7 mouse cellular contexts compared by ENCODE assay signal in genomic region chr4:141617863-141618564, GRCm38 (mm10). TPM values are rescaled to one million over a fixed set of nuclear protein-coding genes. Genes with fewer than 3 reads are reported as not detected.
DNase-seq lines count a peak whose midpoint lies in the region; ATAC-seq and TF ChIP-seq lines count a peak whose summit lies in the region.

No protein-coding gene starts in this region.

- H3K9me3 ChIP-seq in ES-E14 (ENCODE audit: control insufficient read depth, insufficient read depth, low read depth, low read length): no peaks in the 10 kb centered on the region
- no peaks in the 10 kb centered on the region for H3K9me3 ChIP-seq in hindbrain, embryonic 16.5 days (ENCODE audit: control insufficient read depth, low read length)
- H3K9me3 ChIP-seq in liver, embryonic 11.5 days (ENCODE audit: control insufficient read depth, low read length): no peaks in the 10 kb centered on the region

- peaks cover 0 to 9% of the 10 kb centered on the region in 2 experiments; a peak in 1 of 4 replicates for H3K4me1 ChIP-seq in ES-E14 (ENCODE audit: control insufficient read depth in 2 of 2, insufficient read depth in 2 of 2, low read length in 2 of 2, poor library complexity in 1 of 2)
- H3K4me1 ChIP-seq in hindbrain, embryonic 16.5 days (ENCODE audit: control insufficient read depth, insufficient read depth, low read depth, low read length): peaks cover 7% of the 10 kb centered on the region
- peaks cover 11% of the 10 kb centered on the region; the same call in 1 of the 2 replicates for H3K4me1 ChIP-seq in liver, embryonic 11.5 days (replicated peaks; ENCODE audit: control insufficient read depth, insufficient read depth, low read length)

- ATAC-seq in common myeloid progenitor, adult 5-6 weeks (replicated peaks; ENCODE audit: low read depth, poor library complexity, severe bottlenecking): 0 out of 2 replicates have a peak, but pooled peaks have one; percentile 5
- no peak for ATAC-seq in hindbrain, embryonic 16.5 days
- ATAC-seq in liver, embryonic 11.5 days (replicated peaks; ENCODE audit: low FRiP score): peak; percentile 54

- peaks cover 6% of the 10 kb centered on the region; the same call in 1 of the 2 replicates for H3K27me3 ChIP-seq in hindbrain, embryonic 16.5 days (replicated peaks; ENCODE audit: control insufficient read depth, insufficient read depth, low read length)
- no peaks in the 10 kb centered on the region for H3K27me3 ChIP-seq in liver, embryonic 11.5 days (replicated peaks; ENCODE audit: control insufficient read depth, insufficient read depth, low read length)

- peak overlapping the region; percentile 45 for H3K4me2 ChIP-seq in hindbrain, embryonic 16.5 days (ENCODE audit: low read length)
- H3K4me2 ChIP-seq in liver, embryonic 11.5 days: peak overlapping the region; percentile 74

- H3K27ac ChIP-seq in ES-E14 (ENCODE audit: insufficient read depth, low read depth, low read length, poor library complexity, severe bottlenecking): peak overlapping the region; percentile 27; the same call in 1 of the 2 replicates
- H3K27ac ChIP-seq in hindbrain, embryonic 16.5 days (ENCODE audit: low read depth, low read length): no peak overlapping the region
- H3K27ac ChIP-seq in liver, embryonic 11.5 days (ENCODE audit: low read depth, low read length): no peak overlapping the region

- H3K4me3 ChIP-seq in ES-E14 (ENCODE audit: insufficient read depth in 1 of 2, low read depth in 1 of 2, low read length in 2 of 2, poor library complexity in 1 of 2, severe bottlenecking in 1 of 2): peak overlapping the region; percentile 64 to 72
- H3K4me3 ChIP-seq in hindbrain, embryonic 16.5 days (ENCODE audit: low read length): 0 out of 2 replicates have a peak overlapping the region, but pooled peaks have one; percentile 6
- H3K4me3 ChIP-seq in liver, embryonic 11.5 days (ENCODE audit: low read depth, low read length): peak overlapping the region; percentile 51

- WGBS in hindbrain, embryonic 16.5 days: 11% methylated on average over 20 of the region's 22 CpGs
- 12% methylated on average over 22 of the region's 22 CpGs for WGBS in liver, embryonic 11.5 days

- no peak for DNase-seq in ES-E14 (ENCODE audit: low read depth, low spot score)
- DNase-seq in liver, embryonic 11.5 days (ENCODE audit: low spot score): peak; percentile 65
- DNase-seq in naive thymus-derived CD4-positive, alpha-beta T cell, adult 2 months (ENCODE audit: low read depth): peak; percentile 51
- no peak for DNase-seq in ovary, postnatal 10 days (ENCODE audit: low spot score)
- no peak for DNase-seq in layer of hippocampus, postnatal 10 days (ENCODE audit: low spot score in 2 of 2)

- peaks cover 2% of the 10 kb centered on the region; the same call in 1 of the 2 replicates for H3K36me3 ChIP-seq in ES-E14 (ENCODE audit: control insufficient read depth, insufficient read depth, low read length, poor library complexity, severe bottlenecking)
- no peaks in the 10 kb centered on the region for H3K36me3 ChIP-seq in hindbrain, embryonic 16.5 days (ENCODE audit: control insufficient read depth, insufficient read depth, low read length)
- H3K36me3 ChIP-seq in liver, embryonic 11.5 days (ENCODE audit: control insufficient read depth, insufficient read depth, low read length): no peaks in the 10 kb centered on the region

- in situ Hi-C loops in ES-E14 (cut with MboI; ENCODE audit: low sequenced_read_pairs in 2 of 2, unreplicated experiment in 2 of 2): no loop called here

- peak overlapping the region; percentile 76 for H3K9ac ChIP-seq in ES-E14 (ENCODE audit: insufficient read depth, low read depth, low read length, poor library complexity, severe bottlenecking)
- no peak overlapping the region for H3K9ac ChIP-seq in hindbrain, embryonic 16.5 days (ENCODE audit: low read depth, low read length)
- H3K9ac ChIP-seq in liver, embryonic 11.5 days (ENCODE audit: low read depth, low read length): peak overlapping the region; percentile 26

TF ChIP-seq in ES-E14, 5 proteins besides CTCF, POLR2A, EP300 and RAD21:
- TF ChIP-seq ZNF384 (IDR thresholded peaks at IDR 0.05; ENCODE audit: low read depth, low read length): no peak
- TF ChIP-seq CHD2 (IDR thresholded peaks at IDR 0.05; ENCODE audit: low read depth, low read length): no peak
- no peak for TF ChIP-seq ZC3H11A (IDR thresholded peaks at IDR 0.05; ENCODE audit: borderline replicate concordance, low read depth, low read length)
- no peak for TF ChIP-seq MAFK (IDR thresholded peaks at IDR 0.05; ENCODE audit: insufficient read depth, low read depth, low read length)
- TF ChIP-seq HCFC1 (IDR thresholded peaks at IDR 0.05; ENCODE audit: borderline replicate concordance, insufficient read depth, low read length): no peak

RNA-seq across cellular contexts. Expression of gene Tmem82, which starts 0.4 kb away (rescaled TPM):
- total RNA-seq in ES-E14 (2012; rRNA removed): 3.9 and 10.1 TPM in 2 replicates
- total RNA-seq in common myeloid progenitor, adult 5-6 weeks (2017): 0.29 and 0.32 TPM in 2 replicates
- 0.34 and 0.45 TPM in 2 replicates for polyA plus RNA-seq in hindbrain, embryonic 16.5 days (2015; fragmentation: Nextera tagmentation; extraction: Ambion mirVana)
- polyA plus RNA-seq in liver, embryonic 11.5 days (2014; fragmentation: Nextera tagmentation; extraction: Ambion mirVana): 3.3 and 3.7 TPM in 2 replicates
- under 1 TPM; 0.69 to 0.98 TPM for total RNA-seq in layer of hippocampus, postnatal 10 days (2021)

RNA-seq across cellular contexts. Expression of gene Slc25a34, which starts 5.6 kb away (rescaled TPM):
- 0.76 and 0.79 TPM in 2 replicates for total RNA-seq in ES-E14 (2012; rRNA removed)
- total RNA-seq in common myeloid progenitor, adult 5-6 weeks (2017): 0.09 TPM in 1 of 2 replicates, not detected in the other
- polyA plus RNA-seq in hindbrain, embryonic 16.5 days (2015; fragmentation: Nextera tagmentation; extraction: Ambion mirVana): 0.54 and 0.81 TPM in 2 replicates
- not detected in 2 replicates for polyA plus RNA-seq in liver, embryonic 11.5 days (2014; fragmentation: Nextera tagmentation; extraction: Ambion mirVana)
- total RNA-seq in layer of hippocampus, postnatal 10 days (2021): 1 to 10 TPM; 2.4 TPM

RNA-seq across cellular contexts. Expression of gene Fblim1, which starts 12.1 kb away (rescaled TPM):
- 71.3 and 112 TPM in 2 replicates for total RNA-seq in ES-E14 (2012; rRNA removed)
- not detected in 2 replicates for total RNA-seq in common myeloid progenitor, adult 5-6 weeks (2017)
- polyA plus RNA-seq in hindbrain, embryonic 16.5 days (2015; fragmentation: Nextera tagmentation; extraction: Ambion mirVana): 42.9 and 51.5 TPM in 2 replicates
- polyA plus RNA-seq in liver, embryonic 11.5 days (2014; fragmentation: Nextera tagmentation; extraction: Ambion mirVana): 15.4 and 17.0 TPM in 2 replicates
- total RNA-seq in layer of hippocampus, postnatal 10 days (2021): 1 to 10 TPM; 4.6 to 5.0 TPM

RNA-seq across cellular contexts. Expression of gene Plekhm2, which starts 46.7 kb away (rescaled TPM):
- 6.2 and 6.8 TPM in 2 replicates for total RNA-seq in ES-E14 (2012; rRNA removed)
- 3.8 and 6.3 TPM in 2 replicates for total RNA-seq in common myeloid progenitor, adult 5-6 weeks (2017)
- polyA plus RNA-seq in hindbrain, embryonic 16.5 days (2015; fragmentation: Nextera tagmentation; extraction: Ambion mirVana): 6.5 and 6.7 TPM in 2 replicates
- polyA plus RNA-seq in liver, embryonic 11.5 days (2014; fragmentation: Nextera tagmentation; extraction: Ambion mirVana): 2.1 and 3.4 TPM in 2 replicates
- 10 to 100 TPM; 55.8 to 57.4 TPM for total RNA-seq in layer of hippocampus, postnatal 10 days (2021)

Comparison
In these comparisons a context has a peak if more than half of its experiments do, and no peak if none do; other contexts are left out.
1. DNase-seq: peak in liver, embryonic 11.5 days (single experiment) and naive thymus-derived CD4-positive, alpha-beta T cell, adult 2 months (single experiment); none in ES-E14 (single experiment), ovary, postnatal 10 days (single experiment) and layer of hippocampus, postnatal 10 days (0 of 2).
2. H3K4me3 ChIP-seq: peak in every context shown above with its lines; median percentile 68 in ES-E14; 51 in liver, embryonic 11.5 days; 6 in hindbrain, embryonic 16.5 days.
3. RNA of gene Fblim1, which starts 12.1 kb away (total RNA-seq): 71.3 to 112 TPM in ES-E14; 4.6 to 5.0 TPM in layer of hippocampus, postnatal 10 days and not detected in common myeloid progenitor, adult 5-6 weeks; every median in the first group is over 10 times any median in the second.